Mouse (Mus musculus) spleen, adult 2 months (tissue): Measurements from ENCODE around the gene Slc22a23. TPM values are rescaled to one million over a fixed set of nuclear protein-coding genes. Genes with fewer than 3 reads are reported as not detected.
A peak's percentile ranks its signal among the peaks of the same experiment; 100 is the strongest.

ENCODE experiments used
- DNase-seq, 2 experiments: peaks; one replicate each; pipeline versions ENCODE4 v3.0.0 to v3.0.0-alpha.2; 2012 to 2021; ENCODE audit warnings: low spot score in 2 of 2, low read depth in 1 of 2
- H3K27ac ChIP-seq: fragments of 200-500 bp; 2 replicates; pipeline ENCODE4 v1.5.1; 2012; ENCODE audit warnings: low read length, inconsistent platforms; ENCODE audit not compliant: insufficient read depth
- H3K27me3 ChIP-seq: fragments of 200-500 bp; 2 replicates; pipeline ENCODE4 v1.6.1; 2012; ENCODE audit warnings: mild to moderate bottlenecking, moderate library complexity, low read length, inconsistent platforms; ENCODE audit not compliant: control insufficient read depth, insufficient read depth
- H3K36me3 ChIP-seq: fragments of 200-500 bp; 2 replicates; pipeline ENCODE4 v1.6.1; 2012; ENCODE audit warnings: mild to moderate bottlenecking, low read length, inconsistent platforms; ENCODE audit not compliant: control insufficient read depth, insufficient read depth
- H3K4me1 ChIP-seq: fragments of 200-500 bp; 2 replicates; pipeline ENCODE4 v1.6.1; 2011; ENCODE audit warnings: inconsistent platforms; ENCODE audit not compliant: control insufficient read depth, insufficient read depth, insufficient read length
- H3K4me3 ChIP-seq: fragments of 200-500 bp; 2 replicates; pipeline ENCODE4 v1.5.1; 2011; ENCODE audit warnings: mild to moderate bottlenecking, inconsistent platforms; ENCODE audit not compliant: insufficient read depth, insufficient read length; ENCODE audit errors: extremely low read depth
- CTCF ChIP-seq: fragments of 200-500 bp; IDR thresholded peaks from 2 replicates; pipeline ENCODE4 v1.5.1; 2011; ENCODE audit warnings: mild to moderate bottlenecking, inconsistent platforms; ENCODE audit not compliant: insufficient read depth, insufficient read length, insufficient replicate concordance; ENCODE audit errors: extremely low read depth
- POLR2A ChIP-seq: fragments of 200-500 bp; IDR thresholded peaks from 2 replicates; pipeline ENCODE4 v1.6.1; 2011; ENCODE audit warnings: low read depth, low read length, inconsistent platforms
- WGBS: fragments of 180-500 bp; shearing (Covaris S2); methylation state at CpG from one replicate; pipeline ENCODE4 v1.1.7; 2018; 5-methylcytosine and 5-hydroxymethylcytosine counted together
- polyA plus RNA-seq: library from polyadenylated mRNA; depleted of rRNA; stranded (reverse); fragments of >200 nt; gene quantifications from 2 replicates; pipeline ENCODE4 v1.2.3, GENCODE M21; 2012

The Slc22a23 gene
- polyA plus RNA-seq, 1 experiment = 10.0 TPM

GRCm38 (mm10) chr13:34326992-34327391, 18.0 kb downstream of the Slc22a23 start:
- TF ChIP-seq POLR2A = no peak
- no peak for TF ChIP-seq CTCF
- H3K27me3 ChIP-seq = no peaks in the 10 kb centered on the region
- WGBS = 83% methylated on average over 1 of the region's 1 CpGs
- DNase-seq = no peak
- H3K4me3 ChIP-seq = no peak overlapping the region
- no peak overlapping the region for H3K27ac ChIP-seq
- H3K36me3 ChIP-seq = no peaks in the 10 kb centered on the region
- no peaks in the 10 kb centered on the region for H3K4me1 ChIP-seq

- TF ChIP-seq CTCF = no peak
- no peak for TF ChIP-seq POLR2A
- no peaks in the 10 kb centered on the region for H3K36me3 ChIP-seq
- DNase-seq = no peak
- H3K4me3 ChIP-seq = no peak overlapping the region
- no peaks in the 10 kb centered on the region for H3K27me3 ChIP-seq
- WGBS = 94% methylated on average over 2 of the region's 2 CpGs
- H3K4me1 ChIP-seq = no peaks in the 10 kb centered on the region
- no peak overlapping the region for H3K27ac ChIP-seq
These were observed 21.6 kb downstream of the Slc22a23 start for GRCm38 (mm10) chr13:34323361-34323760.

- no peak overlapping the region for H3K4me3 ChIP-seq
- H3K4me1 ChIP-seq = no peaks in the 10 kb centered on the region
- H3K27ac ChIP-seq = no peak overlapping the region
- H3K27me3 ChIP-seq = no peaks in the 10 kb centered on the region
- DNase-seq = no peak
- H3K36me3 ChIP-seq = no peaks in the 10 kb centered on the region
- TF ChIP-seq CTCF = no peak
- no peak for TF ChIP-seq POLR2A
- 91% methylated on average over 4 of the region's 4 CpGs for WGBS
These were observed 24.5 kb downstream of the Slc22a23 start for GRCm38 (mm10) chr13:34320482-34320881.

- H3K27me3 ChIP-seq = no peaks in the 10 kb centered on the region
- 81% methylated on average over 4 of the region's 4 CpGs for WGBS
- DNase-seq = no peak
- TF ChIP-seq CTCF (no peak), POLR2A (no peak)
- H3K36me3 ChIP-seq = no peaks in the 10 kb centered on the region
- no peak overlapping the region for H3K4me3 ChIP-seq
- H3K27ac ChIP-seq = peak overlapping the region; percentile 38; the same call in 1 of the 2 replicates
- H3K4me1 ChIP-seq = no peaks in the 10 kb centered on the region
These were observed 27.9 kb downstream of the Slc22a23 start for GRCm38 (mm10) chr13:34317051-34317450.

GRCm38 (mm10) chr13:34316511-34316910, 28.5 kb downstream of the Slc22a23 start:
- H3K27me3 ChIP-seq = no peaks in the 10 kb centered on the region
- WGBS = 88% methylated on average over 6 of the region's 6 CpGs
- no peak overlapping the region for H3K4me3 ChIP-seq
- TF ChIP-seq POLR2A (no peak), CTCF (no peak)
- no peaks in the 10 kb centered on the region for H3K36me3 ChIP-seq
- DNase-seq = no peak
- no peak overlapping the region for H3K27ac ChIP-seq
- H3K4me1 ChIP-seq = no peaks in the 10 kb centered on the region

GRCm38 (mm10) chr13:34313033-34313491, 31.9 kb downstream of the Slc22a23 start:
- DNase-seq = no peak
- TF ChIP-seq CTCF (no peak), POLR2A (no peak)
- Histone ChIP-seq H3K4me3 (no peak overlapping the region), H3K4me1 (no peaks in the 10 kb centered on the region), H3K27ac (no peak overlapping the region), H3K36me3 (no peaks in the 10 kb centered on the region), H3K27me3 (no peaks in the 10 kb centered on the region)
- WGBS = 86% methylated on average over 4 of the region's 4 CpGs

GRCm38 (mm10) chr13:34312346-34313002, 32.5 kb downstream of the Slc22a23 start:
- Histone ChIP-seq H3K4me3 (no peak overlapping the region), H3K4me1 (no peaks in the 10 kb centered on the region), H3K27me3 (no peaks in the 10 kb centered on the region), H3K27ac (no peak overlapping the region; the same call in 1 of the 2 replicates), H3K36me3 (no peaks in the 10 kb centered on the region)
- 82% methylated on average over 2 of the region's 2 CpGs for WGBS
- DNase-seq = no peak
- TF ChIP-seq CTCF (no peak), POLR2A (no peak)
